Mouse (Mus musculus): ENCODE measurements at regions not wholly inside any gene's neighbourhood (a gene's known extent, or its start where the extent isn't known, plus 50 kb on each side); places are given as distances from the start of the nearest gene placed in this dataset.

- peak; percentile 93 for DNase-seq (ENCODE audit: low read depth, low spot score)
Measured at GRCm38 (mm10) chr14:55168336-55168909, 51.7 kb upstream of the Jph4 start.

- DNase-seq (ENCODE audit: low read depth, low spot score): no peak
Measured at GRCm38 (mm10) chr14:55169021-55169855, 52.5 kb upstream of the Jph4 start.

- no peak for DNase-seq (ENCODE audit: low read depth, low spot score)
Measured at GRCm38 (mm10) chr14:55169856-55170117, 52.0 kb upstream of the Dhrs2 start.

- DNase-seq (ENCODE audit: low read depth, low spot score): peak; percentile 86
Measured at GRCm38 (mm10) chr14:55171311-55172049, 50.3 kb upstream of the Dhrs2 start.
